Mouse (Mus musculus): ENCODE data around the gene Wdr59. TPM values are rescaled to one million over a fixed set of nuclear protein-coding genes. Genes with fewer than 3 reads are reported as not detected.

The Wdr59 gene
- polyA plus RNA-seq, 1 experiment from 2014 or later = 8.0 TPM

DNA sequence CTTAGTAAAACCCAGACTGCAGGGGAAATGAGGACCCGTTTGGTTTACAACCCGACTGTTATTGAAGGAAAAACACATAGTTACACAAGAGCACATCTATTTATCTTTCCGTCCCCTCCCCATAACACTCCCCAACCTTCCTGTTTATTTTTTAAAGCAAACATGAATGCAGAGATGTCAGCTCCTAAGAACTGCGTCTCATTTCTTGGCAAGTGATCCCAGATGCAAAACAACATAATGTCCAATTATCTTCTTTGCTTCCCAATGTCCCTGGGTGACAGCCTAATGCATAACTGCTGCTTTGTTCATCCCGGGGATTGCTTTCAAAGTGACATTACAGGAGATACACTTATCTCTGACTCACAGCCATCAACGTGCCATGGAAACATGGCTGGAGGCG lies 30.7 kb downstream of the Wdr59 start:
- Histone ChIP-seq H3K4me2 (no peak overlapping the region), H3K4me3 (replicated peaks) (no peak overlapping the region), H3K27ac (no peak overlapping the region), H3K4me1 (replicated peaks) (no peaks in the 10 kb centered on the region), H3K9me3 (no peaks in the 10 kb centered on the region), H3K27me3 (no peaks in the 10 kb centered on the region), H3K9ac (replicated peaks) (no peak overlapping the region), H3K36me3 (peaks cover 44% of the 10 kb centered on the region)
- 77% methylated on average over 7 of the region's 7 CpGs for WGBS
- ATAC-seq (ENCODE audit: insufficient number of reproducible peaks, insufficient read depth, low FRiP score, low TSS enrichment, low read depth) = no peak

DNA sequence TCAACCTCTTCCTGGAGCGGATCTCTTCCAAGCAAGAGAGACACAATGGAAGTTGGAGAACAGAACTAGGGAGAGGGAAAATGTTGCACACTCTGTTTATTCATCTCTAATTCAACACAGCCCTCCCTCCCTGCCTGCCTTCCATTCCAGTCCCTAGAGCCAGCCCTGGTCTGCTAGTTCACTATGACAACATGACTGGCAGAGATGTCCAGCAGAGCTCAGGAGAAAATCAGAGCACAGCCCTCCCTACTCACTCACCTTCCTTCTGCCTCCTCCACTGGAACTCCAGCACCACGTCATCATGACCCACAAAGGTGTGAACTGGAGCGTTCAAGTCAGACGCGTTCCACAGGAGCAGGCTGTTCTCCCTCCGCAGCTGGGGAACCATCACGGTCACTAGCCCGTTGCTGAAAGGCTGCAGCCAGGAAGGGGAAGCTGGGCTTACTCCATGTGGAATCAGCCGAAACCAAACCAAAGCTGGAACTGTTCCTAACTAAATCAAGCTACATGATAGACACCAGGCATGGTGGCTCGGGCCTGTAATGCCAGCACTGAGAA lies 31.8 kb downstream of the Wdr59 start:
- no peak for ATAC-seq (ENCODE audit: insufficient number of reproducible peaks, insufficient read depth, low FRiP score, low TSS enrichment, low read depth)
- Histone ChIP-seq H3K27ac (no peak overlapping the region), H3K36me3 (peaks cover 42% of the 10 kb centered on the region), H3K4me3 (replicated peaks) (no peak overlapping the region), H3K9me3 (no peaks in the 10 kb centered on the region), H3K4me2 (no peak overlapping the region), H3K9ac (replicated peaks) (no peak overlapping the region), H3K4me1 (replicated peaks) (no peaks in the 10 kb centered on the region), H3K27me3 (no peaks in the 10 kb centered on the region)
- WGBS = 84% methylated on average over 10 of the region's 10 CpGs

DNA sequence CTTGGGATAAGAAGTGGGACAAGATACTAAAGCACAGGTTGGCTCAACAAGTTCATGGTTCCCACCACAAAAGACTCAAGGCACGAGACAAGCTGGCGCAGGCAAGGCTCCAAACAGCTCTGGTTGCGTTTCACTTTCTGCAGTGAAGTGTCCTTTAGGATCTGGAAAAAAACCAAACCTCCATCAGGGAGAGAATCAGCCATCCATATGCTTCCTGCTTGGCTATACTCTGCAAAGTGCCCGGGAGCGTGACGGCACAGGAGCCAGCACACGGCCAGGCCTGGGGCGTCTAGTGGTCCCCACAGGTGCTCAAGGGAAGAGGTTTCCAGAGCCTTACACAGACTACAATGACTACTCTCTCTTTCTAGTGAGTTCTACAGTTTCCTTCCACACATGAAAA lies 41.2 kb downstream of the Wdr59 start:
- Histone ChIP-seq H3K27ac (no peak overlapping the region), H3K4me2 (no peak overlapping the region), H3K9me3 (no peaks in the 10 kb centered on the region), H3K9ac (replicated peaks) (no peak overlapping the region), H3K36me3 (peaks cover 77% of the 10 kb centered on the region), H3K4me1 (replicated peaks) (no peaks in the 10 kb centered on the region), H3K4me3 (replicated peaks) (no peak overlapping the region), H3K27me3 (no peaks in the 10 kb centered on the region)
- no peak for ATAC-seq (ENCODE audit: insufficient number of reproducible peaks, insufficient read depth, low FRiP score, low TSS enrichment, low read depth)
- 96% methylated on average over 8 of the region's 8 CpGs for WGBS

DNA sequence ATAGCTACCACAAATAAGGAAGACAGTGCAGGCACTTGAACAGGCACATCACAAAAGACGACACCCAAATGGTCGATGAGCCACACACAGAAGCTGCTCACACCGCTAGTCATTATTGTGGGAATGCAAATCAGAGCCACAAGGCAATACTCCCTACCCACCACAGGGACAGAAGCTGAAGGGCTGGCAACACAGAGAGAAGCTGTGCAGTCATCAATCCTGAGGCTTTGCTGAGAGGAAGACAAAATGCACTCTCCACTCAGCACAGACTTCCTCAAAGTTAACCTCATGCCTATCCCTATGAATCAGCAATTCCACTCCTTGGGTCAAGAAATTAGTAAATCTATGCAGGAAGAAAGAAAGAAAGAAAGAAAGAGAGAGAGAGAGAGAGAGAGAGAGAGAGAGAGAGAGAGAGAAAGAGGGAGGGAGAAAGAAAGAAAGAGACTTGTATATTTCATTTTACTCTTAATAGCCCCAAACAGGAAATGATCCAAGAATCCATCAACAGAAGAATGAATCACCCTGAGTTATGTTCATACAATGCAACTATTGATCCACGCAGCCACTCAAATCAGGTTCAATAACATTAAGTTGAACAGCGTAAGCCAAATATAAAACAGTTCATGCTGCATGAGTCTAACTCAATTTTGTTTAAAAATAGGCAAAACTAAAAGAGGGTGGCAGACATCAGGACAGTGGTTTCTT lies 44.0 kb downstream of the Wdr59 start:
- Histone ChIP-seq H3K36me3 (peaks cover 57% of the 10 kb centered on the region), H3K27me3 (no peaks in the 10 kb centered on the region), H3K9ac (replicated peaks) (no peak overlapping the region), H3K4me1 (replicated peaks) (peaks cover 4% of the 10 kb centered on the region; the same call in 1 of the 2 replicates), H3K27ac (no peak overlapping the region), H3K4me2 (no peak overlapping the region), H3K4me3 (replicated peaks) (no peak overlapping the region), H3K9me3 (no peaks in the 10 kb centered on the region)
- ATAC-seq (ENCODE audit: insufficient number of reproducible peaks, insufficient read depth, low FRiP score, low TSS enrichment, low read depth) = no peak
- 93% methylated on average over 5 of the region's 5 CpGs for WGBS

DNA sequence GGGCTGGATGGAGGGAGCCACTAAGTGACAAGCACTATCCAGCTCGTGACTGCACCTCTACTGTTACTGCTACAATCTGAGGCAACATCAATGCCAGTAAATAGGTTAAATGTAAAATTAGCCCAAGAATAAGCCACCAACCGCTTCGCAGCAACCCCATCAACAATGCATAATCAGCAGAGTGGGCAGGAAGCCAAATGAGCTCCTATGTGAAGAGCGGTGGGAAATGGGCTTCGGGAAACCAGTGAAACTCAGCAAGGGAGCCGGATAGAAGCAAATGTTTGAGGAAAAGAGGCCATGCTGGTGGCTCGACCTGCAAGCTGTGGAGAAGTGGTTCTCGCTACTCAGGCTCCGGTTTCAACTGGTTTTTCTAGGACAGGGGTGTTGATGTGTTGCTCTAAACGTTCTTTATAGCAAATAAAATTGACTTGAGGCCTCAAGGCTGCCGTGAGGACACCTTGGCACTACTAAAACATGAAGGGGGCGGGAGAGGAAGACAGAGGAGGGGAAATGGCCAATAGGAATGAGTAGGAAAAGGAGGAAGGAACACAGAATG lies 50.3 kb downstream of the Wdr59 start:
- Histone ChIP-seq H3K4me1 (replicated peaks) (peaks cover 10% of the 10 kb centered on the region), H3K9ac (replicated peaks) (no peak overlapping the region), H3K27me3 (no peaks in the 10 kb centered on the region), H3K36me3 (peaks cover 50% of the 10 kb centered on the region), H3K9me3 (no peaks in the 10 kb centered on the region), H3K4me2 (no peak overlapping the region), H3K27ac (no peak overlapping the region), H3K4me3 (replicated peaks) (no peak overlapping the region)
- 80% methylated on average over 12 of the region's 12 CpGs for WGBS
- ATAC-seq (ENCODE audit: insufficient number of reproducible peaks, insufficient read depth, low FRiP score, low TSS enrichment, low read depth) = no peak

DNA sequence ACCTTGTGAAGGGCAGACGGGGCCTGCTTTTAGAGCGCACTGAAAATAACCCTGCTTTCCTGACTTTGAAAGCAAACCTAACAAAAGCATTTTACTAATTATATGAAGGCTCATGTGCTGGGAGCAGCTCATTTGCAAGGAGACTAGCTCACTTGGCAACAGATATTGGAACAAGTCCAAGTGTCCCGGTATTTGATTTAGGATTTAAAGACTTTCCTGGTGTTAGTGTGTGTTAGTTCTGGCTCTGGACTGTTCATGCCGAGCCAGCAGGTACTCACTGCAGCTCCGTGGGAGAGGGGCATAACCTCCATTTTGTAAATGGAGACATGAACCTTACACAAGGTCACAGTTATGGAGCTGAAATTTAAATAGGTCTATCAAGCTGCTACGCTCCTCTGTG lies 52.9 kb downstream of the Wdr59 start:
- ATAC-seq (ENCODE audit: insufficient number of reproducible peaks, insufficient read depth, low FRiP score, low TSS enrichment, low read depth) = no peak
- no peak overlapping the region for H3K4me3 ChIP-seq (replicated peaks)
- peaks cover 6% of the 10 kb centered on the region; the same call in 1 of the 2 replicates for H3K4me1 ChIP-seq (replicated peaks)
- H3K4me2 ChIP-seq = no peak overlapping the region
- H3K9me3 ChIP-seq = no peaks in the 10 kb centered on the region
- 67% methylated on average over 6 of the region's 6 CpGs for WGBS
- H3K27me3 ChIP-seq = no peaks in the 10 kb centered on the region
- H3K9ac ChIP-seq (replicated peaks) = no peak overlapping the region
- H3K27ac ChIP-seq = 0 out of 2 replicates have a peak overlapping the region, but pooled peaks have one; percentile 1
- H3K36me3 ChIP-seq = peaks cover 52% of the 10 kb centered on the region

DNA sequence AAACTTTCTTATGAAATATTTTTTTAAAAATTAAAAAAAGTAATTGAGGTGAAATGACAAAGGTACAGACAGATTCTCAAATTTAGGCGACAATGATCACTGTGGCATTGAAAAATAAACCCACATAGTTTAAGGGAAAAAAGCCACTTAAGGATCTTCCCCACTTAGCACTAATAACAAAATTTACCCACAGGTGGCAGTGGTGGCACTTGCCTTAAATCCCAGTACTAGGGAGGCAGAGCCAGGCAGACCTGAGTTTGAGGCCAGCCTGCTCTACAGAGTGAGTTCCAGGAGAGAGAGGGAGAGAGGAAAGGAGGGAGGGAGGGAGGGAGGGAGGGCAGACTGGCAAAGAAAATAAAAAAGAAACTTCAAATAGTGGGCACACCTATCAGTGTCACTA lies 56.6 kb downstream of the Wdr59 start:
- no peak overlapping the region for H3K27ac ChIP-seq
- 85% methylated on average over 1 of the region's 1 CpGs for WGBS
- ATAC-seq (ENCODE audit: insufficient number of reproducible peaks, insufficient read depth, low FRiP score, low TSS enrichment, low read depth) = no peak

DNA sequence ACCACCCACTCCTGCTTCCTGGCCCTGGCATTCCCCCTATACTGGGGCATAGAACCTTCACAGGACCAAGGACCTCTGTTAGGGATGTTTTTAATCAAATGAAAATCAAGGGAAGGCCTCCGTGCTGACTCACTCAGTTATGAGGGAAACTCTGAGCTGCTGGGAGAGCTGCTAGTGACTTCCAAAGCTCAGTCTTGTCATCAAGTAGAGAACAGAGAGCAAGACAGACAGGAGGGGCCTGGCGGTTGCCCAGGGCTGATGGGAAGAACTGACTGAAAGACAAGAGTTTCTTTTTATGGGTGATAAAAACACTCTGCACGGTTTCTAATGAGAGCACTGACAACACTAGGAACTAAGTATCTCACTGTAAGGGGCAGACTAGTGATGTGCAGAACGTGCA lies 57.4 kb downstream of the Wdr59 start:
- ATAC-seq (ENCODE audit: insufficient number of reproducible peaks, insufficient read depth, low FRiP score, low TSS enrichment, low read depth) = no peak
- 63% methylated on average over 4 of the region's 4 CpGs for WGBS
- Histone ChIP-seq H3K4me2 (no peak overlapping the region), H3K27me3 (no peaks in the 10 kb centered on the region), H3K27ac (no peak overlapping the region), H3K9me3 (no peaks in the 10 kb centered on the region), H3K36me3 (peaks cover 57% of the 10 kb centered on the region), H3K9ac (replicated peaks) (no peak overlapping the region), H3K4me3 (replicated peaks) (no peak overlapping the region), H3K4me1 (replicated peaks) (peaks cover 6% of the 10 kb centered on the region; the same call in 1 of the 2 replicates)

More for the DNA sequence above, 56.6 kb downstream of the Wdr59 start:
- Histone ChIP-seq H3K36me3 (peaks cover 60% of the 10 kb centered on the region), H3K4me2 (no peak overlapping the region), H3K9me3 (no peaks in the 10 kb centered on the region), H3K9ac (replicated peaks) (no peak overlapping the region), H3K27me3 (no peaks in the 10 kb centered on the region), H3K4me3 (replicated peaks) (no peak overlapping the region), H3K4me1 (replicated peaks) (peaks cover 6% of the 10 kb centered on the region; the same call in 1 of the 2 replicates)

DNA sequence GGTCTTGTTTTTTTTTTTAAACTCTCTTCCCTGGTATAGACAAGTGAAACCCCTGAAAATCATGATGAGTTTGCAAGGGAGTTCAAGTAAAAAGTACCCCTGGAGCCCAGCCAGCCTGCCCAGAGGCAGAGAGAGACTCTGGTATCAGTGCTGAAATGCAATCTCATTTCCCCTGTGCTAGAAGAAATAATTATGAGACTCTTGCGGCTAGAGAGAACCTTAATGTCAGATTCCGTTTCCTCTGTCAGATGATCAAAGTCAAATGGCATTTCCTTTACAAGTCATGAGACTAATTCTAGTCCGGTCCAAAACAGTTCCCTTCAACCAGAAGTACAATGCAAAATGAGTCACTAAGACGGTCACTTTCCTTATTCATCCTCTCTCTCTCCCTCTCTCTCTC lies 72.2 kb downstream of the Wdr59 start:
- Histone ChIP-seq H3K27me3 (no peaks in the 10 kb centered on the region), H3K4me1 (replicated peaks) (no peaks in the 10 kb centered on the region), H3K4me2 (no peak overlapping the region), H3K9ac (replicated peaks) (no peak overlapping the region), H3K36me3 (peaks cover 25% of the 10 kb centered on the region; the same call in 1 of the 2 replicates), H3K4me3 (replicated peaks) (no peak overlapping the region), H3K27ac (no peak overlapping the region), H3K9me3 (no peaks in the 10 kb centered on the region)
- no peak for ATAC-seq (ENCODE audit: insufficient number of reproducible peaks, insufficient read depth, low FRiP score, low TSS enrichment, low read depth)
- WGBS = 37% methylated on average over 4 of the region's 4 CpGs

DNA sequence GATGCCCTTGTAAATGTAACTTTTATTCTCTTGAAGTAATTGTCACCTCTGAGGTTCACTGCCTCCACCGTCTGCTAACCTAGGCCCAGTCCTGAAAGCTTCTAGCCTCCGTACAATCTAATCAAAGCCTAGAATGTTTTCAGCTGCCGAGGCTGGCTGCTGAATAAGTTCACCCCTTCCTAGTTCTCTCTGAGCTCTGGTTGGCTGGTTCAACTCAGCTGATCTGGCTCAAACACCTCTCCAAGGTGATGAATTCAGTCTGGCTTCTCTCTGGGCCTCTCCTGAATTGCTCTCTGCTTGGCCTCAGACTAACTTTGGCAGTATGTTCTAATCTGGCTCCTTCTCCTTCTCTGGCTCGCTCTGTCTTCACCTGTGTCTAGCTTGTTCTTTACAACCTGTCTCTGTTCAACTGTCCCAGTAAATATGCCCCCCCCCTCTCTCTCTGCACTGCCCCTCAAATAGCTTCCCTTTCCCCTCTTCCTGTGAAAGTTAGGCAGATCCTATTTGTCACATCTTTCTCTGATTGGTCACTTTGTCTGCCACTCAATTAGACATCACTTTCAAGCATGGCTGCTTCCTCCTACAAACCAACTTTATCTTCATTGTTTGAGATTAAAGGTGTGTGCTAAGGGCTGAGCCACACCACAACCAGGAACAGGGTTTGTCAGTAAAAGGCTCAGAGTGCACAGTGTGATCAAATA lies 75.8 kb downstream of the Wdr59 start:
- Histone ChIP-seq H3K4me2 (no peak overlapping the region), H3K9ac (replicated peaks) (no peak overlapping the region), H3K27me3 (no peaks in the 10 kb centered on the region), H3K4me3 (replicated peaks) (no peak overlapping the region), H3K9me3 (no peaks in the 10 kb centered on the region), H3K4me1 (replicated peaks) (no peaks in the 10 kb centered on the region), H3K36me3 (peaks cover 21% of the 10 kb centered on the region; the same call in 1 of the 2 replicates), H3K27ac (no peak overlapping the region)
- WGBS = 61% methylated on average over 4 of the region's 4 CpGs
- no peak for ATAC-seq (ENCODE audit: insufficient number of reproducible peaks, insufficient read depth, low FRiP score, low TSS enrichment, low read depth)

DNA sequence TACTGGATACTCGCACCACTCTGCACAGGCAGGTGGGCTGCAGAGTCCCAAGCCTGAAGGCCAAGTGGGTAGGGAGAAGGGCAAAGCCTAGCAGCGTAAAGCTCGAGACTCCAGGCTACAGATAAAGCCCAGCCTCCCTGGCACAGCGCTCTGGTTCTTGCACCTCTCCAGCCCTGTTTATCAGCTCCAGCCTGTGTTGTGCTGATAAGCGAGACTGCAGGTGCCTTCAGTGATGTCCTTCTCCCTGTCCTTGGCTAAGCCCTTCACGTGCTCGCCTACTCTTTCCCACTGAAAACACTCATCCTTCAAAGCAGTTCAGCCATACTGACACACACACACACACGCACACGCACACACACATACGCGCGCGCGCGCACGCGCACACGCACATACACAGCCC lies 76.3 kb downstream of the Wdr59 start:
- Histone ChIP-seq H3K4me3 (replicated peaks) (no peak overlapping the region), H3K36me3 (peaks cover 15% of the 10 kb centered on the region; the same call in 1 of the 2 replicates), H3K27me3 (no peaks in the 10 kb centered on the region), H3K9ac (replicated peaks) (no peak overlapping the region), H3K4me1 (replicated peaks) (no peaks in the 10 kb centered on the region), H3K9me3 (no peaks in the 10 kb centered on the region), H3K4me2 (no peak overlapping the region), H3K27ac (no peak overlapping the region)
- no peak for ATAC-seq (ENCODE audit: insufficient number of reproducible peaks, insufficient read depth, low FRiP score, low TSS enrichment, low read depth)
- WGBS = 89% methylated on average over 18 of the region's 18 CpGs
